Mouse (Mus musculus) left cerebral cortex, adult 18-20 months (tissue): ENCODE measurements around the gene Trim65. TPM values are rescaled to one million over a fixed set of nuclear protein-coding genes. Genes with fewer than 3 reads are reported as not detected.
"Not testable (repeated sequence)": the region's sequence is repeated elsewhere in the genome, so short reads cannot be mapped to it uniquely, and the experiment has no call there.

Source experiments
- DNase-seq, 2 experiments: peaks; one replicate each; pipeline ENCODE4 v3.0.0; 2021 to 2022; ENCODE audit warnings: low spot score in 2 of 2, mixed read lengths in 1 of 2
- total RNA-seq, 2 experiments: library from RNA; stranded (reverse); gene quantifications; 2 replicates each; pipeline ENCODE4 v1.2.3; 2021

Trim65 gene
- total RNA-seq, 2 experiments from 2014 or later = 7.3 to 7.9 TPM

DNA sequence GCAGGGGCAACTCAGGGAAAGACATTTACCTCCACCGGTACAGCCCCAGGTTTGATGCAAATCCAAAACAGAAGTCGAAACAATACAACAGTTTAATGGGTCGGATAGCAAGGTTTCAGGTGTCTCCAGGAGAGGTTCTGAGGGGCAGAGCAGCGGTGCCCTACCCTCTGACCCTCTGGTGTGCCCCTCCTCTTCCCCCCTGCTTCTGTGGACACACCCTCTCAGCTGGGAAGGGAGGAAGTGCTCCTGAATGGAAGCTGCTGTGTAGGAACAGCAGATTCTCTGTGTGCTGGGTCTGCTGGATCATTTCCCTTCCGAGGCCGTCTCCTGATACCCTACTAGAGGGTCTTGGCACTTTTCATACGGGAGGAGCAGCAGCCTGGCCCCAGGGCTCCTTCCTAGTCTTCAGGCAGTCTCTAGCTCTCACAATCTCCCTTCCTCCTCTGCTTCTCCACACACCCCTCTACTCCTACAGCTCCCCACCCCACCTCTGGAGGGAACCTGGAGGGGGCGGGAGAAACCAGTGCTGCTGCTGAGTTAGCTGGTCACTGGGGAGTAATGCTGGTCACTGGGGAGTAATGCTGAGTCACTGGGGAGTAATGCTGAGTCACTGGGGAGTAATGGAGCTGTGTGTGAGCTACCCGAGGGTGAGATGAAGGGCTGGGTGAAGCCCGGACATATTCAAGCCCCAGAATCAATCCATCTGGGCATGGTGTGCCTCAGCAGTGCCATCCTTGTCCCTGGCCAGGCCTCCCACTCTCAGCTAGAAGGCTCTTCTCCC, 11.5 kb upstream of the Trim65 start:
- DNase-seq = no peak

DNA sequence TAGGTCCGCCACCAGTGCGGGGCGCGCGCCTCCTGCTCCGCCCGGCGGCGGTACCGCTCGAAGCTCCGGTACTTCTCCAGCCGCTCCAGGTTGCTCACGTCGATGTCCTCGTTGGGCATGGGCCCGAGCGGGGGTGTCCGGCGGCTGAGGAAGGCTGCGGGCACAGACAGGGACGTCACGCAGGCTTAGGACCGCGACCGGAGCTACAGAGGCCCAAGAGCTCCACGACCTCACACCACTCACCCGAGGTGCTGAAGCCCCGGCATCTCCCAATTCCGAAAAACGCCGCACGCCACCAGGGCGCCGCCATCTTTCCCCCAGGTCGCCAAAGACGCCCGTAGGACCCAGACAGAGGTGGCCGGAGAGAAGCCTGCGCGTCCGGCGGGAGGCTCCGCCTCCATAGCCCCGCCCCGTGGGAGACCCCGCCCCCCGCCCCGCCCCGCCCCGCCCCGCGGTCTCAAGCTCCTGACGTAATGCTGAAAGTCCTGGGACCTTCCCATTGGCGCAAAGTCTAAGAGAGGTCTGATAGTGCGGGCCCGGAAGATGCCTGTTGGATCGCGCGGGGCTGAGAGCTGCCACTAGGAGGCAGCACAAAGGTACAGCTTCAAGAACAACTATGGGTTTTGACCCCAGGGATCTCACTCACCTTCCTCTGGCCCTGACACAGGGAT, 7.7 kb upstream of the Trim65 start, which contains the start of gene Mrpl38:
Gene Mrpl38, minus strand, starts transcription at position 401 of the 671 bp plus-strand sequence.
- peak; percentile 68 to 75 for DNase-seq

GRCm38 (mm10) chr11:116138096-116138467, 7.2 kb upstream of the Trim65 start:
- no peak for DNase-seq

GRCm38 (mm10) chr11:116134171-116134570, 3.2 kb upstream of the Trim65 start:
- DNase-seq = no peak

- no peak for DNase-seq
These were observed 2.6 kb upstream of the Trim65 start for GRCm38 (mm10) chr11:116133497-116133896.

DNA sequence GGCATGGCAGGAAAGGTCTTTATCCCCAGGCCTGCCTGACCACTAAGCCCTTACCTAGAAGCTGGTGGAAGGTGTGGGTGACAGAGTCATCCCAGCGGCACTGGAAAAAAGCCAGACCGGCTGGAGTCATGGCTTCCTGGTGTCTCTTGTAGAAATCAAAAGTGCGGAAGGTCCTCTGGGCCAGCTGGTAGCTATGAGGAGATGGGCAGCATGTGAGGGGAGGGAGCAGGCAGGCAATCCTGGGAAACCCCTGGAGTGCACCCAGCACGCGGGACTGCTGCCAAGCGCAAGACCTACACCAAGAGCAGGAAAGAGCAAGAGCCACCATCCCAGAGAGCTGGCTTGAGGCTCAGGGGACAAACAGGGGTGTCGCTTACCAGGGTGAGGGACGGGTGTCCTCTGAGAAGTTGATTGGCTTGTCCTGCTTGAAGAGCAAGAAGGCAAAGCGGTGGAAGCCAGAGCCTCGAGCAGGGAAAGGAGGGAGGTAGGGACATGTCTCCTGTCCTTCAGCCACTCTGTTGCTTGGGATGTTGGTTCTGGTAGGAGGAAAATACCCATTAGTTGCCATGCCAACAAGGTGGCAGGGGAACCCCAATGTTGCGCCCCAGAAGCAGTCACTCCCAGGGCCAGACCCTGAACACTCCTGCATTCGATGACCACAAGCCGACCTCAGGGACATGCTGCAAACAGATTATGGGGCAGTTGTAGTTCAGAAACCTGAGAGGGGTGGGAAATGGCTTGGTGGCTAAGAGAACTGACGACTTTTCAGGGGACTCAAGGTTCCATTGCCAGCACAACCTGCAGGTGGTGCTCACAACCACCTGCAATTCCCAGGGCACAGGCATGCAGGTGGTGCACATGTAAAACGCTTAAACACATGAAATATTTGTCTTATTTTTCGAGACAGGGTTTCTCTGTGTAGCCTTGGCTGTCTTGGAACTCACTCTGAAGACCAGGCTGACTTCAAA, 1.7 kb upstream of the Trim65 start:
- no peak for DNase-seq

GRCm38 (mm10) chr11:116131349-116132170, 632 bp upstream of the Trim65 start:
- no peak for DNase-seq

DNA sequence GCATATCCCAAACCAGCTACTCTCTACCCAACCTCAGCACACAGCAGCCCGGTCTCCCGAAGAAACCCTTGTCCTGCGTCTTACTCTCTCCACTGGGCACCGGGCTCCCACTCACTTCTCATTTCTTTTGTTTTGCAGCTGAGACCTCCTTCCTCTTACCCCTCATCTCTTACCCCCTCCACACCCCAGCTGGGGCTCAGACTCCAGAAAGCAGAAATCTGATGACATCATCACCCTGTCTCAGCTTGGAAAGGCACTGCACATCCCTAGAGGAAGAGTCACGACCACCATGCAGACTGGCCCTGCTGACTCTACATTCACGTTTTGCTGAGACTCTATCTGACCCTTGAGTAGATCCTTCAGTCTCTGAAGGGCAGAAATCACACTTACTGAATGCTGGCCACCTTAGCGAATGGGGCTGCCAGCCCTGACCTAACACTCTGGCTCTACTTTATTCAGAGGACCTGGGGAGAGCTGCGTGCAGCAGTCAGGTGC, 888 bp downstream of the Trim65 start:
- no peak for DNase-seq

GRCm38 (mm10) chr11:116129091-116129790, 1.7 kb downstream of the Trim65 start:
- no peak for DNase-seq

DNA sequence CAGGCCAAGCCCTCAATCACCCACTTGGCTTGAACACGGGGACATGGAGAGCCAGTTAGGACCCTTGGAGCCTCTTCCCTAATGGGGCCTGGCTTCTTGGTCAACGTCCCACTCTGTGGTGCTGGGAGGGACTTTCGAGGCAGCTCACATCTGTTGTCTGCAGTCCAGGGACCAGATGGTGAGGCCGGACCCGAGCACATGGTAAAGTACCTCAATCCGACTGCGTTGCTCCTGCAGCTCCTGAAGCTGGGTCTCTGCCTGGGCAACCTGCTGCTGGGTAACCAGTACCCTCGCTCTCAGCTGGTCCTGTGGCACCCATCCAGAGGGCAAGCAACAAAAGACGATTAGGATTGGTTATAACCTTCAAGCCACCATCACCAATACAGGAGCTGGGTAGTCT, 2.9 kb downstream of the Trim65 start:
- no peak for DNase-seq

DNA sequence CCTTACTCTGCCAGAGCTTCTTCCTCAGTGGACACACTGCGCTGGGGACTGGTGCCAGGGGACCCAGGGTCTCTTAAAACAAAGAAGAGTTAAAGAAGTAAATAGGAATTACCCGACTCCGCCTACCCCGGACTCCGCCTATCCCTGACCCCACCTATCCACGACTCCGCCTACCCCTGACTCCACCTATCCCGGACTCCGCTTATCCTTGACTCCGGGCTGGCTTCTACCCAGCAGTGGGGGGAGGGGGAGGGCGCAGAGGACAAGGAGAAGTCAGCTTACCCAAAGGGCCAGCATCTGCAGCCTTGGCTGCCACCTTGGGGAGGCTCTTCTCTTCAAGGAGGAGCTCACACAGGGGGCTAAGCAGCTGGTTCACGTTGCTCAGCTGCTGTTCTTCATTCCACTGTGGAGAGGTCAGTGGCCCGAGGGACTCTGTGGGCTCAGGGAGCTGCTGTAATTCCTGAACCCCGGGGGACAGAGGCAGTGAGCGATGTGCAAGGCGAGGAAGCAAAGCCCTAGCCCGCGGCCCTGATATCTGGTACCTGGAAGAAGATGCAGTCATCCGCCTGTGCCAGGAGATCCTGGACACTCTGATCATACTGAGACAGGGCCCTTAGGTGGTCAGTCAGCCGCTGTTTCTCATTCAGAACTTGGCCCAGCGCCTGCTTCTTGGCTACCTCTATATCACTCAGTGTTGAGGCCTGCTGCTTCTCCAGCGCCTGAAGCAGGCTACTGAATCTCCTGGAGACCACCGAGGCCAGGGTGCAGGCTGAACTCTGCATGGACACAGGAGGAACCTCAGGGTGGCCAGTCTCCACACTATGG, 3.6 kb downstream of the Trim65 start, which contains the start of gene Trim47:
Gene Trim47, minus strand, starts transcription at position 55 of the 825 bp plus-strand sequence.
- no peak for DNase-seq

- DNase-seq = no peak
These were observed 4.7 kb downstream of the Trim65 start for GRCm38 (mm10) chr11:116126261-116126660.

DNA sequence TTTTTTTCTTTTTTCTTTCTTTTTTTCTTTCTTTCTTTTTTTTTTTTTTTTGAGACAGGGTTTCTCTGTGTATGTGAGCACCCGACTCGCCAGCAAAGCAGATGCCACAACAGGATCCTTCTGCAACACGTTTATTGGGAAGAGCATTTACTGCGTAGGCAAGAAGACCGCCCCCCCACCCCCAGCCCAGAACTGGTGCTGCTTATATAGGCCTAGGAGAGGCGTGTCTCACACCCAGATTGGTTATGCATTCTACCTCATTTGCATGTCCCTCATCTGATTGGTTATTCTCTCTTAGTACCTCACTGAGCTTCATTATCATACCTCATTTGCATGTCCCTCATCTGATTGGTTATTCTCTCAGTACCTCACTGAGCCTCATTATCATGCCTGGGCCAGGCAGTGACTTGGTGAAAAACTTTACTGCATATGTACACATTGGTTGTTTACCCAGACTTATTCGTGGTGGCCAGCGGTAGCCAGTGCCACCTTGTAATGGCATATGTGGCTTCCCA, 9.1 kb downstream of the Trim65 start:
- not testable (repeated sequence) for DNase-seq

GRCm38 (mm10) chr11:116117819-116118218, 13.1 kb downstream of the Trim65 start:
- no peak for DNase-seq

GRCm38 (mm10) chr11:116117241-116117640, 13.7 kb downstream of the Trim65 start:
- DNase-seq = no peak

DNA sequence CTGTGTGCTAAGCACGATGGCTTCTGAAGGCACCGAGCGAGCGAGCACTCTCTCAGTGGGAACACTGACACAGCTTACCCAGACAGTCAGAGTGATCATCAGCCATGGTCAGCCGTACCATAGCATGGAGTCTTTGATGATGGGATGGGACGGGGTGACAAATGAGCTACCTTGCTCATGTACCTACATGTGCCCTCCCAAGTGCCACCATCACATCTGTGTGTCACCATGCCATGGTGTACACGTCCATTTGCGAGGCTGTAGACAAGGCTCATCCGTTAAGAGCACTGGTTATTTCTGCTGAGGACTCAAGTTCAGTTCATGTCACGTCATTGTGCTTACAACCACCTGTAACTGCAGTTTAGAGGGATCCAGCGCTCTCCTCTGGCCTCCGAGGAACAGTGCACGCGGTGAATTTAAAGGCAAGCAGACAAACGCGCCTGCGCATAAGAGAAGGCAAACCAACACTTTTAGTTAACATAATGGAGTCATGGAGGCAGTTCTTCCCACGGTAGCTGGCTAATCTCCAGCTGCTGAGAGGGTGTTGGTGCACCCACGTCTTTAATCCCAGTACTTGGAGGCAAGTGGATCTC, 19.2 kb downstream of the Trim65 start:
- DNase-seq = no peak

- DNase-seq = no peak
These were observed 19.9 kb downstream of the Trim65 start for GRCm38 (mm10) chr11:116111067-116111466.

DNA sequence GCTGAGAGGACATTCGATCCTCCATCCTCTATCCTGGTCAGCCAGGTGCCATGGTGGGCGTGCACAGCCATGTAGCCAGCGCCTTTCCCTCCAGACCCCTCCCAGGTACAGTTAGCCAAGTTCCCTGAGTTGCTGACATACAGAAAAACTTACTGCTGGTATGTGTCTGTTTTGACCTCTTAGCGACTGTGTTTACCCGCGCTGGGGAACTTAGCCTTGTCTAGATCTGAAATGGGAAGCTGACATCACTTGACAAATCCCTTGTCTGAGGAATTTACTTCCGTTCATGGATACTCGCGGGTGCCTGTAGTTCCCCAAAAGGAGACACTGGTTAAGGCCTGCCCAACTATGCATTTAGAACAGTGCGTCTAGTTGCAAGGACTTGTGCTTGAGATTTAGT, 20.4 kb downstream of the Trim65 start:
- DNase-seq = no peak
